Mouse (Mus musculus) telencephalon, adult 2 months (tissue): ENCODE measurements at regions not wholly inside any gene's neighbourhood (a gene's known extent, or its start where the extent isn't known, plus 50 kb on each side); places are given as distances from the start of the nearest gene placed in this dataset.
A peak's percentile ranks its signal among the peaks of the same experiment; 100 is the strongest.

ENCODE experiments used
- DNase-seq: peaks from one replicate; pipeline ENCODE4 v3.0.0-alpha.2; 2011; ENCODE audit warnings: low read depth, low spot score

- DNase-seq: no peak
These were observed 252.7 kb upstream of the Dio3 start for GRCm38 (mm10) chr12:110026033-110026750.

DNA sequence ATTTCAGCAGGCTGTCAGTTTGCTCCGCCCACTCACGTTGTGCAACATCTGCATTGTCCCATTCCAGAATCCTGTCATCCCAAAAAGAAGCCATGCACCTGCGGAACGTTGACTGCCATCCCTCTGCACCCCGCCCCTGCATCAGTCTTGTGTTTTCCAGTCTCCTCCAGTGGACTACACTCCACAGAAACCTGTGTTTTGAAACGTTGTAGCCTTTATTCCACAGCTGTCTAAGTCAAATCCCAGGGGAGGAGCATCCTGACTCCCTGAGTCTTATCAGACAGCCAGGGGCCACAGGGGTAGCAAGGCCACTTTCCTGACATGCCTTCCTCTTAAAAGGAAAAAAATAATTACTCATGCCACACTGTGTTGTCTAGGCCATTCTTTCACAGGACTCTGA lies 251.5 kb upstream of the Dio3 start:
- DNase-seq: no peak

GRCm38 (mm10) chr12:110027976-110028375 lies 250.9 kb upstream of the Dio3 start:
- DNase-seq: no peak

DNA sequence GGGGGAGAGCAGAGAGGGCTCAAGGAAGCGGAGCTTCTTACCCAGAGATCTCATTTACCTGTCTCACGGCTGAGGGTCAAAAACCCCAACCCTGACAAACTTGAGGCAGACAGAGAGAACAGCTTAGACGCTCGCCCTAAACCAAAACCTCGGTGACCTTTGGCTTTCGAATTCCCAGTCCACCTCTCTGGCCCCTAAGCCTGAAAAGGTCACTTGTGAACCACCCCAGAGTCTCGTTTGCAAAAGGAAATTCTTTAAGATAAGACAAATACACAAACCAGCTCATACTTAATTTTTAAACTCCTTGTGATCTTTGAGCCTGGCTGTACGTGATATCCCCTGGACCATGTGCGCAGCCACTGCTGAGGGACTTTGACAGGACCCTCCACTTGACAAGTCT lies 250.2 kb upstream of the Dio3 start:
- DNase-seq: no peak

- DNase-seq: no peak
These were observed 247.5 kb upstream of the Dio3 start for GRCm38 (mm10) chr12:110031326-110031725.

DNA sequence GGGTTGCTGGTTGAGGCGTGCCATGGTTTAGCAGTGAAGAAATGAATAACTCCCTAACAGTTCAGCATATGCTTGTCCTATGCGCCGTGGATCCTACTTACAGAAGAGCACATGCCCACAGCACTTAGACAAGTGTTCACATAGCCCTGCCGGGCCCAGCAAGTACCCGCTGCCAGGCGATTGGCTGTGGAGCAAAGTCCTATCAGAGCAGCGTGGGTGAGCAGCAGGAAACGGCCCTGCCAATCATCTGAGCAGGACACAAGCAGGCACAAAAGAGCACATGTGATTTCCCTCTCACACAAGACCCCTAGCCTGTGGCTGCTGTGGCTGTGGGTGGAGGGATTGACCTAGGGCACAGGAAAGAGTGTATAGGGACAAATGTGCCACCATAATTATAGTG lies 243.7 kb upstream of the Dio3 start:
- no peak for DNase-seq

DNA sequence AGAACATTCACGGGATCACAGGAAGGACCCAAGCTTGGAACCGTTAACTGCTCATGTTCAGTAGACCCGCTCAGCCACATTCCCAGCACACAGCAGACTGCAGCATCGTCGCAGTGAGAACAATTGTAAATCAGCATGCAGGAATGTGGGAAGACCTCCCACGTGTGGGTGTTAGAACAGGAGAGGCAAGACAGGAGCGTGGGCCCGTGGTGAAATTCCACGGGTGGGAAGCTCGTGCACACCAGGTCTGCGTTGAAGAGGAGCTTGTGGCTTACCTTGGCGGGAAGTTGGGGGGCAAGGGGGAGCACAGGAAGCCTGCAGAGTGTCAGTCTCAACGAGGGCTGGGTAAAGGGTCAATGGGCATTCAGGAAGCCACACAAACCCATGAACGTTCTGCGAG lies 238.2 kb upstream of the Dio3 start:
- peak; percentile 62 for DNase-seq

DNA sequence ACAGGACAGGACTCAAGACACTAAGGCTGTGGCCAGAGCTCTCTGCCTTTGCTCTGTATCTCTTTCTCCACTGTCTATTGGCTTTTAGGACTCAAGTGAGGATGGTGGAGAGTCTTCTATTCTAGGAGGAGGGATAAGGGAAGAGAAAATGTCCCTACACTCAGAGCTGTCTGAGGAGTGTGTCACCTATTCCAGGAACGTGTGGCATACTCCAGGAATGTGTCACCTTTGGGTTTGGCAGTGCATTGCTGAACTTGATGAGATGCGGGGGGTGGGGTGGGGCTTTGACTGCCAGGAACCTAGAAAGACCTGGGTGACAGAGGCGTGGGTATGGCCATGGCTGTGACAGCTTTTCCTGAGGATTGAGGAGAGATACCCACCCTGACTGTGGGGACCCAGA lies 237.1 kb upstream of the Dio3 start:
- DNase-seq: no peak

GRCm38 (mm10) chr12:110044266-110044665 lies 234.6 kb upstream of the Dio3 start:
- DNase-seq: no peak

GRCm38 (mm10) chr12:110044721-110045120 lies 234.1 kb upstream of the Dio3 start:
- no peak for DNase-seq

DNA sequence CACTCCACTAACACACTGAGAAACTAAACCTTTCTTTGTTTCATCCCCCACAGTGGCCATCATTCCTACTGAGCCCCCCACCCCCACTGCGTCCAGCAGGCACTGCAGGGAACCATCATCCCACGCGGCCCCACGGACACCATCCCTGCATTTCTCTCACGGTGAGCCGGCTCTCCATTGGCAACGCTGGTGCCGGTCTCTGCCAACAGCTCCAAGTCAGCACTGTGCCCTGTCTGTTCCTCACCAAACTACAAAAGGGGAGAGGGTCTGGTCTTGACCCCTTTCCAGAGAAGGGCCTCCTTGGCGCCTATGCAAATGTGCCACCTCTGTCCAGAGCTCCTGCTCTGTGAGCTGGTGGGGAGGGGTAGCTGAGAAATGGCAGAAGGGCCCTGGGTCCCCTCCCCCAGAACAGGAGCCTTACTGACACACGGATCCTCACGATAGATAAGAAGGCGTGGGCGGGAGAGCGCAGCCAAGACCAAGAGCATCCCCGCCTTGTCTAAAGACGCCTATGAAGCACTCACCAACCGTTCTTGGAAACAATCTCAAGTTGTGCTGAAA lies 233.0 kb upstream of the Dio3 start:
- no peak for DNase-seq

DNA sequence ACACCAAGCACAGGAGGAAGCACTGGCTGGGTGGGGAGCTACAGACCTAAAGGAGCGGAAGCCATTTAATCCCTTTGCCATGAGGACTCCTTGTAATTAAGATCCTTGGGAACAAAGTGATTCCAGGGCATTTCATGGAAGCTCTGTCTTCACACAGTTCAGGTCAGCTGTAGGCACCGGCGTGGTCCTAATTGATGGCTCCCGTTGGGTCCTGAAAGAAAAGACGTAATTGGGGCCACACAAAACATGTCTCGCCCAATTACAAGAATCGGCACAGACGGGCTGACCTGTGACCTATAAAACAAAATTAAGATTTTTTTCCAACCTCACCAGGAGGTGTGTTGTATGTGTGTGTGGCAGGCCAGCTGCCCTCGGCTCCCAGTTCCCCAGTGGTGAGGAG lies 232.3 kb upstream of the Dio3 start:
- no peak for DNase-seq

DNA sequence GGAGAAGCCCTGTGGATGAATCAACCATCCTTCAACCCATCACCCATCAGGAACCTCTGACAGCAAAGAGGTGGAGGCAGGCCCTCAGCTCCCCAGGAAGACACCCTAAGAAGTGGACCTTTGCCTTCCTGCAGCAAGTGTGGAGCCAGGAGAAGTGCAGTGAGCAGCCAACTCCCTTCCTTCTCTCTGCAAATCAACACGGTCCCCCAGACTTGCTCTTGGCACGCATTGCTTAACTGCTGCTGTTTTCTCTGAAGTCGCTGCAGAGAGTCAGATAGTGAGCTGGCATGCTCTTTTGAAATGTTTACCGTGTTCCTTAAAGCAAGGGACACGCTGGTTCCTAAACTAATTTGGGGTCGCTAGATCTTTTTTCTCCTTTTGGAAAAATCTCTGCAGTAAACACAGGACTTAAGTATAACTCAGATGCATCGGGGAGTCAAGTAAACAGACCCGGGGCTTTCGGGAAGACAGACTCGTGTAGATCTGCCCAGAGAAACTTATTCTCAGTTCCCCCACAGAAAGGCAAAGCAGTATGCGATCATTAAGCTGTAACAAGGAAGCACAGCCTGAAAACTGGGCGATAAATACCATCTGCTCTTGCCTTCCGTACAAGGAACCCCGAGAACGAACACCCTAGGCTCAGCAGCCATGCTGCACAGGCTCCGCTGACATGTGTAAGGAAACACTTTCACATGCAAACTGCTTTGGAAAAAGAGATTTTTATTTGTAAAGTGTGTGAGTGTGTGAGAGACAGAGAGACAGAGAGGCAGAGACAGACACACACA lies 231.2 kb upstream of the Dio3 start:
- DNase-seq: peak; percentile 45

GRCm38 (mm10) chr12:110049154-110049736 lies 229.6 kb upstream of the Dio3 start:
- DNase-seq: peak; percentile 61

- no peak for DNase-seq
These were observed 219.5 kb upstream of the Dio3 start for GRCm38 (mm10) chr12:110059321-110059720.

DNA sequence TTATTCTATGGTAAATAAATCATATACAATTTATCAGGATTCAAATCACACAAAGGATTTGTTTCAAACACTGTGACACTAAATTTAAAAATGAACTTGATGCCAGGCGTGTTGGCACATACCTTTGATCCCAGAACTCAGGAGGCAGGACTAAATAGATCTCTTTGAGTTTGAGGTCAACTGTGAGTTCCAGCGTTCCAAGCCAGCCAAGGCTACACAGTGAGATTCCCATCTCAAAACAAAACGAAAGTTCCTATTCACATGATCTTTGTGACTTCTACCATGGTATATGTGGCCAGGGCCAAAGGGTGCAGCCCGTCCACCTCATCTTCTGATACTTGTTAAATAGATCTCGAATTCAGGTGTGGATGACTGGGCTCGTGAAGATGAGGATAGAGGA lies 216.9 kb upstream of the Dio3 start:
- DNase-seq: no peak

DNA sequence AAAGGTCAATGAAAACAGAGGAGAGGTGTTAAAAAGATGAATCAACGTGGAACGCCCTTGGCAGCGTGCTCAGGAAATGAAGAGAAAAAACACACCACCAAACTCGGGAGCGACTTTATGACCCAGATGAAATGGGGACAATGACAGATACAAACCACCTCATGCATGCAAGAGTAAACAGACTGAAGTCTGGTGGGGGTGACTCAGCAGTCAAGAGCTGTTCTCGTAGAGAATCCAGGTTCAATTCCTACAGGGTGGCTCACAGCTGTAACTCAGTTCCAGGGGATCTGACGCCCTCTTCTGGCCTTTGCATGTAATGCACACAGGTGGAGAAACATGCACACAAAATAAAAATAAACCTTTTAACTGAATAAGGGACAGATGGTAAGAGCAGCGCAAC lies 215.9 kb upstream of the Dio3 start:
- no peak for DNase-seq

DNA sequence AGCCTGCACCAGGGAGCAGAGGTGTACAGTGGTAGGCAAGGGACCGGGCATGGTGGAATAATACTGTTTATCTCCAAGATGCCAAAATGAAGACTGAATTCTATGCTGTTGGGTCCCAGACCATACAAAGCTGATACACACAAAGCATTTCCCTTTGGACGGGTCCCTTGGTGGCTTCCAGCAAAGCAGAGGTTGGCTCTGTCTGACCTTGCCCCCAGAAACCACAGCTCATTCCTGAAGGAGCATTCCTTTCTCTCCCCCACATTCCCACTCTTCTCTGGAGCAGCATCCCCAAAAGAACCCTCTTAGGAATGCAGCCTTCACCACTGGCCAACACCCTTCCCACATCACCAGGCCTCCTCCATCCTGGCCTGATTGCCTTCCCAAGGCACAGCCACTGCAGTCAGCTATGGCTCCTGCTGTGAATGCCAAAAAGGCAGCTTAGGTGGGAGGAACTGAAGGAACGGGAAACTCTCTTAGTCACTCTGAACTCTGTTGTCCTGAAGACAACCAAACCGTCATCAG lies 212.4 kb upstream of the Dio3 start:
- no peak for DNase-seq

DNA sequence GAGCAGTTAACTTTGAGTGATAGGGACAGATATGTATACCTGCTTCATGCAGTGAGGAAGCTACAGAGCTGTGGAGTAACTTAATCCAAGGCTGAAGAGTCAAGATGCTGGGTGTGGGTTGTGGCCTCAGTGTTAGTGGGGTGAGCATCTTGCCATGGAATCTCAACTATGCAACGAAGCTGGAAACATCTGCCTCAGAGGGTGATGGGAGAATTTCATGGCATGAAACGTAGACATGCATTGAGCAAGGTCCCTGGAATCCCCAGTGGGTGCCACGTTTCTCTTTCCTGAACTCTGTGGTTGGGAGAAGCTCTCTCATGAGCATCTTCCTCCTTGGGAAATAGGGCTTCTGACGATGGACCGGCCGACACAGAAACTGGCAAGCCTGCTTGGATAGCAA lies 208.4 kb upstream of the Dio3 start:
- no peak for DNase-seq

- DNase-seq: no peak
These were observed 207.0 kb upstream of the Dio3 start for GRCm38 (mm10) chr12:110071823-110072222.

GRCm38 (mm10) chr12:110074921-110075320 lies 203.9 kb upstream of the Dio3 start:
- no peak for DNase-seq

- no peak for DNase-seq
These were observed 201.5 kb upstream of the Dio3 start for GRCm38 (mm10) chr12:110077211-110077884.
